In the genomic region with DNA sequence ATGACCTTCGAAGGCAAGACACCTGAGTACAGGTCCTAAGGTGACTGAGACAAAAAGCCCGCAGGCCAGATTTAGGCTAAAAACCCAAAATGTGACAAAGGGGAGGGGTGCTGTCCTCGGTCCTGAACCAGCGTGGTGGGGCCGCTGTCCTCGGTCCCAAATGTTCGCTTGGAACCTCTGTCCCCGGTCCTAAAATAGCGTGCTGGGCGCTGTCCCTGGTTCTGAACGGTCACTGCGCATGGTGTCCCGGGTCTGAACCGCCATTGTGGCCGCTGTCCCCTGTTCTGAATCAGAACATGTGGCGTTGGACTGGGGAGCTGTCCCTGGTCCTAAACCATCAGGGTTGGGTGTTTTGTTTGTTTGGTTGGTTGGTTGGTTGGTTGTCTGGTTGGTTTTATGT, we compare ENCODE assay signal across 8 mouse cellular contexts.
A peak's percentile ranks its signal among the peaks of the same experiment; 100 is the strongest.
DNase-seq lines count a peak whose midpoint lies in the region; ATAC-seq and TF ChIP-seq lines count a peak whose summit lies in the region.

No protein-coding gene starts in this region.

- H3K4me3 ChIP-seq in hindbrain, postnatal 0 days (ENCODE audit: low read length) = no peak overlapping the region
- H3K4me3 ChIP-seq in left cerebral cortex, adult 2 months = no peak overlapping the region
- no peak overlapping the region for H3K4me3 ChIP-seq in stomach, postnatal 0 days (ENCODE audit: low read depth, low read length)
- H3K4me3 ChIP-seq in cerebellum, adult 2 months (replicated peaks; ENCODE audit: insufficient read depth, low read depth, low read length) = no peak overlapping the region

- peak; percentile 27 for TF ChIP-seq CTCF in hindbrain, postnatal 0 days (IDR thresholded peaks at IDR 0.05; ENCODE audit: low read depth)
- TF ChIP-seq CTCF in left cerebral cortex, adult 2 months (IDR thresholded peaks at IDR 0.05) = no peak
- TF ChIP-seq CTCF in stomach, postnatal 0 days (IDR thresholded peaks at IDR 0.05; ENCODE audit: low read depth) = peak; percentile 28; the same call in 1 of the 2 replicates
- no peak for TF ChIP-seq CTCF in cerebellum, adult 2 months (IDR thresholded peaks at IDR 0.05; ENCODE audit: borderline replicate concordance, insufficient read depth, low read depth, low read length)

- 19% methylated on average over 16 of the region's 16 CpGs for WGBS in hindbrain, postnatal 0 days
- 10% methylated on average over 16 of the region's 16 CpGs for WGBS in stomach, postnatal 0 days
- WGBS in cerebellum, adult 2 months = 50% methylated on average over 16 of the region's 16 CpGs

- TF ChIP-seq EP300 in stomach, postnatal 0 days (optimal IDR thresholded peaks at IDR 0.05) = no peak

- ATAC-seq in hindbrain, postnatal 0 days = peak; percentile 83
- peak; percentile 94 for ATAC-seq in megakaryocyte-erythroid progenitor cell, adult 5-6 weeks (replicated peaks; ENCODE audit: low FRiP score, low TSS enrichment, poor library complexity, severe bottlenecking)
- peak; percentile 91 for ATAC-seq in stomach, postnatal 0 days (ENCODE audit: low FRiP score, low TSS enrichment)

- H3K27ac ChIP-seq in hindbrain, postnatal 0 days = no peak overlapping the region
- H3K27ac ChIP-seq in left cerebral cortex, adult 2 months = no peak overlapping the region
- no peak overlapping the region for H3K27ac ChIP-seq in stomach, postnatal 0 days (replicated peaks)
- no peak overlapping the region for H3K27ac ChIP-seq in cerebellum, adult 2 months (ENCODE audit: insufficient read depth, low read length)

- intact Hi-C loops in left cerebral cortex, adult 2 months (cut with DNase I) = no loop called here

- H3K27me3 ChIP-seq in hindbrain, postnatal 0 days (ENCODE audit: insufficient read depth, low read length) = no peaks in the 10 kb centered on the region
- H3K27me3 ChIP-seq in stomach, postnatal 0 days (ENCODE audit: control insufficient read depth, insufficient read depth, low read length) = no peaks in the 10 kb centered on the region
- H3K27me3 ChIP-seq in cerebellum, adult 2 months (ENCODE audit: control insufficient read depth, insufficient read depth, low read length) = no peaks in the 10 kb centered on the region

- no peaks in the 10 kb centered on the region for H3K36me3 ChIP-seq in hindbrain, postnatal 0 days (ENCODE audit: insufficient read depth, low read length)
- no peaks in the 10 kb centered on the region for H3K36me3 ChIP-seq in stomach, postnatal 0 days (ENCODE audit: control insufficient read depth, insufficient read depth, low read length)

- peak; percentile 20 for DNase-seq in NIH3T3 (ENCODE audit: low read depth)
- peak; percentile 77 to 87 for DNase-seq in adrenal gland, postnatal 4 days (ENCODE audit: low spot score in 2 of 2)
- DNase-seq in gastrocnemius, postnatal 10 days = peak; percentile 93
- peak; percentile 84 for DNase-seq in hindbrain, postnatal 0 days (ENCODE audit: low spot score)
- peak; percentile 32 to 40 for DNase-seq in left cerebral cortex, adult 2 months (ENCODE audit: extremely low spot score in 1 of 2, low spot score in 2 of 2)
- DNase-seq in stomach, postnatal 0 days (ENCODE audit: low spot score) = peak; percentile 85
- no peak for DNase-seq in cerebellum, adult 2 months

- H3K9me3 ChIP-seq in hindbrain, postnatal 0 days (ENCODE audit: low read length) = no peaks in the 10 kb centered on the region
- no peaks in the 10 kb centered on the region for H3K9me3 ChIP-seq in stomach, postnatal 0 days (ENCODE audit: control insufficient read depth, low read length)

- no peaks in the 10 kb centered on the region for H3K4me1 ChIP-seq in hindbrain, postnatal 0 days (ENCODE audit: insufficient read depth, low read length)
- H3K4me1 ChIP-seq in stomach, postnatal 0 days (replicated peaks; ENCODE audit: control insufficient read depth, insufficient read depth) = no peaks in the 10 kb centered on the region
- no peaks in the 10 kb centered on the region for H3K4me1 ChIP-seq in cerebellum, adult 2 months (ENCODE audit: control insufficient read depth, insufficient read depth, low read length)

- no peak for TF ChIP-seq POLR2A in cerebellum, adult 2 months (IDR thresholded peaks at IDR 0.05; ENCODE audit: borderline replicate concordance, insufficient read depth, low read length)

- no peak overlapping the region for H3K4me2 ChIP-seq in hindbrain, postnatal 0 days (ENCODE audit: low read depth, low read length)
- H3K4me2 ChIP-seq in stomach, postnatal 0 days (replicated peaks; ENCODE audit: low read depth) = no peak overlapping the region

- no peak overlapping the region for H3K9ac ChIP-seq in hindbrain, postnatal 0 days (replicated peaks; ENCODE audit: low read length)
- no peak overlapping the region for H3K9ac ChIP-seq in stomach, postnatal 0 days (ENCODE audit: low read length)

Comparison
In these comparisons a context has a peak if more than half of its experiments do, and no peak if none do; other contexts are left out.
1. DNase-seq: peak in NIH3T3 (single experiment), adrenal gland, postnatal 4 days (2 of 2), gastrocnemius, postnatal 10 days (single experiment), hindbrain, postnatal 0 days (single experiment), left cerebral cortex, adult 2 months (2 of 2) and stomach, postnatal 0 days (single experiment); none in cerebellum, adult 2 months (0 of 2).
2. CTCF ChIP-seq: peak in hindbrain, postnatal 0 days (single experiment) and stomach, postnatal 0 days (single experiment); none in left cerebral cortex, adult 2 months (single experiment) and cerebellum, adult 2 months (single experiment).
3. Peak in every context shown above with its lines, with median percentiles within 50 percentile points of each other: ATAC-seq.